Mouse (Mus musculus): ENCODE results near the gene Polr3g. TPM values are rescaled to one million over a fixed set of nuclear protein-coding genes. Genes with fewer than 3 reads are reported as not detected.
"Not testable (repeated sequence)": the region's sequence is repeated elsewhere in the genome, so short reads cannot be mapped to it uniquely, and the experiment has no call there.

Polr3g gene
- polyA plus RNA-seq, 2 experiments, result 6.5 to 11.7 TPM

DNA sequence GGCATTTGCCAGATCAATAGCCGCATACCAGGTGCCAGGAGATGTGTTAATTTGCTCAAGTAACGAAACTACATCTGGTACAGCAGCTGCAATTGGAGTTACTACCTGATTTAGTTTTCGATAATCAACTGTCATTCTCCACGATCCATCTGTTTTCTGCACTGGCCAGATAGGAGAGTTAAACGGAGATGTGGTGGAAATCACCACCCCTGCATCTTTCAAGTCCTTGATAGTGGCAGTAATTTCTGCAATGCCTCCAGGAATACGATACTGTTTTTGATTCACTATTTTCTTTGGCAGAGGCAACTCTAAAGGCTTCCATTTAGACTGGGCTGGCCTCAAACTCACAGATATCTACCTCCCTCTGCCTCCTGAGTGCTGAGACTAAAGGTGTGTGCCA lies 60.4 kb downstream of the Polr3g start:
- WGBS (ENCODE audit: insufficient replicate concordance), result 22% methylated on average over 4 of the region's 6 CpGs
- H3K4me3 ChIP-seq (ENCODE audit: insufficient read depth in 1 of 2, low read depth in 2 of 2, low read length in 2 of 2); H3K36me3 ChIP-seq (replicated peaks; ENCODE audit: control insufficient read depth, insufficient read depth, low read depth); H3K9ac ChIP-seq (replicated peaks); H3K27me3 ChIP-seq (ENCODE audit: control insufficient read depth, insufficient read depth, low read length); H3K9me3 ChIP-seq (ENCODE audit: control insufficient read depth, low read length); H3K27ac ChIP-seq: not testable (repeated sequence)
- peak; percentile 76 for TF ChIP-seq EP300 (IDR thresholded peaks at IDR 0.05; ENCODE audit: low read depth)
- ATAC-seq (ENCODE audit: insufficient read depth), result peak; percentile 41; the same call in 1 of the 2 replicates
- DNase-seq (ENCODE audit: low read depth in 3 of 3, low spot score in 3 of 3), result peak in 1 of 3 experiments; percentile 32
- Histone ChIP-seq H3K4me2 (ENCODE audit: low read depth) (peak overlapping the region; percentile 41), H3K4me1 (replicated peaks; ENCODE audit: control insufficient read depth in 2 of 2, insufficient read depth in 2 of 2, low read length in 1 of 2) (peaks cover 24 to 28% of the 10 kb centered on the region in 2 experiments)

DNA sequence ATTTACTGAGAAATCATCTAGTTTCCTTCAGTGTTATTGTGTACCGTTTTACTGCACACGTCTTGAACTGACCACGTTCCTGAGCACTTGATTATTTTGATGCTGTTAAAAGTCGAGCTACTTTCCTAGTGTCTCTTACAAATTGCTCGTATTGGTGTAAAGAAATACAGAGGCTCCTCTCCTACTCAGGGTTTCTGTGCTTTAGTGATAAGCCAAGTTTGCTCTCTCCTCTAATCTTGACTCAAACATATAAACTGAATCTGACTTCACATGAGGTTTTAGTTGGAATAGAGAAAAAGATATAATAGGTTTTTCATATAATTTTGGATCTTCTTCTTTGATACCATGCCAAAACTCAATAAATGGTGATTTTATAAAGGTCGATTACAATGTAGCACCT lies 64.5 kb downstream of the Polr3g start:
- peak overlapping the region; percentile 50 for H3K4me2 ChIP-seq (ENCODE audit: low read depth)
- peak overlapping the region; percentile 69 for H3K27ac ChIP-seq
- peak in 1 of 3 experiments; percentile 56 for DNase-seq (ENCODE audit: low read depth in 3 of 3, low spot score in 3 of 3)
- peak; percentile 38 for ATAC-seq (ENCODE audit: insufficient read depth)
- H3K36me3 ChIP-seq (replicated peaks; ENCODE audit: control insufficient read depth, insufficient read depth, low read depth), result no peaks in the 10 kb centered on the region
- TF ChIP-seq CTCF (IDR thresholded peaks at IDR 0.05; ENCODE audit: low read depth), result no peak
- peak; percentile 92 for TF ChIP-seq EP300 (IDR thresholded peaks at IDR 0.05; ENCODE audit: low read depth)
- no peaks in the 10 kb centered on the region for H3K9me3 ChIP-seq (ENCODE audit: control insufficient read depth, low read length)
- H3K9ac ChIP-seq (replicated peaks), result no peak overlapping the region
- peaks cover 53 to 55% of the 10 kb centered on the region in 2 experiments for H3K4me1 ChIP-seq (replicated peaks; ENCODE audit: control insufficient read depth in 2 of 2, insufficient read depth in 2 of 2, low read length in 1 of 2)
- H3K27me3 ChIP-seq (ENCODE audit: control insufficient read depth, insufficient read depth, low read length), result no peaks in the 10 kb centered on the region
- WGBS (ENCODE audit: insufficient replicate concordance), result 19% methylated on average over 6 of the region's 6 CpGs
- no peak overlapping the region for H3K4me3 ChIP-seq (ENCODE audit: insufficient read depth in 1 of 2, low read depth in 2 of 2, low read length in 2 of 2)

DNA sequence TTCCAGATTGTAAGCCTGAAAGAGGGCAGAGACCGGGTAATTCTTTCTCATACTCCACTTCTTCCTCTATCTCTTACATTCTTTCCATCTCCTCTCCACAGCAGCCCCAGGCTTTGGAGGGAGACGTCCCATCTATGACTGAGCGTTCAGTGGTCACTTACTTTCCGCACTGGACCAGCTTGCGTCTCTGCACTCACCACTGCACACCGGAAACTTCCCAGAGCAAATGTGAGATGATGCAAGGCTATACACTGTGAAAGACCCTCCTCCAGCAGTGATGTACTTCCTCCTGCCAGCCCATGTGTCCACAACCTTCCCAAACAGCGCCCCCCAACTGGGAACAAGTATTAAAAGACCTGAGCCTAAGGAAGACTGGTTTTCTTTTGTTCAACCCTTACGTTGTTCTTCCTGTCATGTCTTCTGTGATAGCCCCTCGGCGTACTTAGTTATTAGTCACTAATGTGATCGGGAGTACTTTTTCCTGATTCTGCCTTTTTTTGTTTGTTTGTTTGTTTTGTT lies 66.7 kb downstream of the Polr3g start:
- H3K36me3 ChIP-seq (replicated peaks; ENCODE audit: control insufficient read depth, insufficient read depth, low read depth), result no peaks in the 10 kb centered on the region
- ATAC-seq (ENCODE audit: insufficient read depth) (no peak), DNase-seq (ENCODE audit: low read depth in 3 of 3, low spot score in 3 of 3) (no peak)
- H3K4me1 ChIP-seq (replicated peaks; ENCODE audit: control insufficient read depth in 2 of 2, insufficient read depth in 2 of 2, low read length in 1 of 2), result peaks cover 50 to 55% of the 10 kb centered on the region in 2 experiments
- WGBS (ENCODE audit: insufficient replicate concordance), result 84% methylated on average over 11 of the region's 11 CpGs
- H3K27ac ChIP-seq, result no peak overlapping the region
- no peaks in the 10 kb centered on the region for H3K9me3 ChIP-seq (ENCODE audit: control insufficient read depth, low read length)
- no peaks in the 10 kb centered on the region for H3K27me3 ChIP-seq (ENCODE audit: control insufficient read depth, insufficient read depth, low read length)
- TF ChIP-seq EP300 (IDR thresholded peaks at IDR 0.05; ENCODE audit: low read depth), result no peak
- TF ChIP-seq CTCF (IDR thresholded peaks at IDR 0.05; ENCODE audit: low read depth), result no peak
- no peak overlapping the region for H3K9ac ChIP-seq (replicated peaks)
- no peak overlapping the region for H3K4me2 ChIP-seq (ENCODE audit: low read depth)
- H3K4me3 ChIP-seq (ENCODE audit: insufficient read depth in 1 of 2, low read depth in 2 of 2, low read length in 2 of 2), result no peak overlapping the region

DNA sequence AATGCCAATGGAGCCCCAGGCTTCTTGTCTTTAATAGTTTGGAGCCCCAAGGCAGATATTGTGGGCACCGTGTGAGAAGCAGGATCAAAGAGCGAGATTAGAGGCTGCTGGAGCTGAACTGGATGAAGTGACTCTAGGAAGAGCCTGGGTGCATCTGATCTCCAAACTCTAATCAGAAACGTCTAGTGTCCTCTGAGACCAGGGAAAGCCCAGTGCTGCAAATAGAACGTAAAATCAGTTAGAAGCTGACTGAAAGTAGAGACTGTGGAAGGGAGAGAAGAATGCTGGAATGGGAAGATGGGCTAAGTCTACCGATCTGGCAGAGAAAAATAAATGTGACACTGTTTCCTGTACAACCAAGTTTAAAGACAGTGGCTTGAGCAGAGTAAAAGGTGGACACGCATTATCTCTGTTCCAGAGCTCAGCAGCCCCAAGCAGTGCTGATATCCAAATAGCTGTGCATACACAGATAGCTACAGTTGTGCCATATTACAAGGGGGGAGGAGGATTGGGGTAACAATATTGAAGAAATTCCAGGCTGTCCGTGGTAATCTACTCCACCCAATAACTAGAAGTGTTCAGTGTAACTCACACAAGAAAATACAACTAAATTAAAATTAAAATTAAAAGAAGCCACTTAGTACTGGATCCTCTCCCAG lies 68.2 kb downstream of the Polr3g start:
- ATAC-seq (ENCODE audit: insufficient read depth), result peak; percentile 95
- H3K9me3 ChIP-seq (ENCODE audit: control insufficient read depth, low read length), result no peaks in the 10 kb centered on the region
- peak overlapping the region; percentile 69 for H3K4me2 ChIP-seq (ENCODE audit: low read depth)
- 12% methylated on average over 7 of the region's 7 CpGs for WGBS (ENCODE audit: insufficient replicate concordance)
- no peaks in the 10 kb centered on the region for H3K36me3 ChIP-seq (replicated peaks; ENCODE audit: control insufficient read depth, insufficient read depth, low read depth)
- H3K4me1 ChIP-seq (replicated peaks; ENCODE audit: control insufficient read depth in 2 of 2, insufficient read depth in 2 of 2, low read length in 1 of 2), result peaks cover 45 to 52% of the 10 kb centered on the region in 2 experiments
- TF ChIP-seq CTCF (IDR thresholded peaks at IDR 0.05; ENCODE audit: low read depth) (no peak), EP300 (IDR thresholded peaks at IDR 0.05; ENCODE audit: low read depth) (peak; percentile 98)
- peak overlapping the region; percentile 93 for H3K27ac ChIP-seq
- DNase-seq (ENCODE audit: low read depth in 3 of 3, low spot score in 3 of 3), result peak; percentile 64 to 75 (median 74)
- peak overlapping the region; percentile 18 to 32; a peak in 2 of 4 replicates for H3K4me3 ChIP-seq (ENCODE audit: insufficient read depth in 1 of 2, low read depth in 2 of 2, low read length in 2 of 2)
- peak overlapping the region; percentile 45; the same call in 1 of the 2 replicates for H3K9ac ChIP-seq (replicated peaks)
- H3K27me3 ChIP-seq (ENCODE audit: control insufficient read depth, insufficient read depth, low read length), result no peaks in the 10 kb centered on the region

DNA sequence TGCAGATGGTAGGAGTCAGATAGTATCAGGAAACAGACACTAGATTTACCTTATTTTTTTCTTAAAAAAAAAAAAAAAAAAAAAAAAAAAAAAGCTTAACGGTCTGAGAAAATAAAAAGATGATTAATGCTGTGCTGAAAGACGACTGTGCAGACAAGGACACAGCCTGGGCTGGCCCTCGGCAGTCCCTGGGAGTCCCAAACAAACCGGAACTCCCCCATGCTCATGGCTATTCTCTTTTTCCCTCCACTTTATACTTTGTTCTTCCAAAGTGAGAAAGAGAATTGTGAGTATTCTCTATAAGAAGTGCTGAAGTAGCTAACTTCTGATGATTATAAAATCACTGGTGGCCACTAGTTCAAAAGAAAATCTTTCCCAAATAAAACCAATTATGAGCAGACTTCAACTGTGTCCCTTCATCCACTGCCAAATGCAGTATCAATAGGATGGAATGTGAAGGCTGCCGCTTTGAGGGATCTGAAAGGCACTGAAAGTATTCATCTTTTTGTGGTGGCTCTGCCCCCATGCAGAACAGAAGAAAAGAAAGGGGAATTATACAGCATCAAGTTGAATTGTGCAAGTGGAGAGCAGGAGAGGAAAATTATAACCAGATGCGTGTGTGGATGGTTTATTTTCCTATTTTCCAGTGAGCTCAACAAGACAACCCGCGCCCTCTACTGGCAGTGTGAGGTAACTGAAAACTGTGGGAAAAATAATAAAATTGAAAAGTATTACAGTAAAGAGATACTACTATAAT lies 69.3 kb downstream of the Polr3g start:
- peak overlapping the region; percentile 69 for H3K4me2 ChIP-seq (ENCODE audit: low read depth)
- H3K27me3 ChIP-seq (ENCODE audit: control insufficient read depth, insufficient read depth, low read length), result no peaks in the 10 kb centered on the region
- peak; percentile 79 for TF ChIP-seq CTCF (IDR thresholded peaks at IDR 0.05; ENCODE audit: low read depth)
- no peak for TF ChIP-seq EP300 (IDR thresholded peaks at IDR 0.05; ENCODE audit: low read depth)
- H3K36me3 ChIP-seq (replicated peaks; ENCODE audit: control insufficient read depth, insufficient read depth, low read depth), result no peaks in the 10 kb centered on the region
- no peak overlapping the region for H3K27ac ChIP-seq
- WGBS (ENCODE audit: insufficient replicate concordance), result 23% methylated on average over 8 of the region's 8 CpGs
- peaks cover 39 to 44% of the 10 kb centered on the region in 2 experiments for H3K4me1 ChIP-seq (replicated peaks; ENCODE audit: control insufficient read depth in 2 of 2, insufficient read depth in 2 of 2, low read length in 1 of 2)
- H3K9me3 ChIP-seq (ENCODE audit: control insufficient read depth, low read length), result no peaks in the 10 kb centered on the region
- peak in 1 of 3 experiments; percentile 59 for DNase-seq (ENCODE audit: low read depth in 3 of 3, low spot score in 3 of 3)
- H3K9ac ChIP-seq (replicated peaks), result no peak overlapping the region
- no peak overlapping the region for H3K4me3 ChIP-seq (ENCODE audit: insufficient read depth in 1 of 2, low read depth in 2 of 2, low read length in 2 of 2)
- no peak for ATAC-seq (ENCODE audit: insufficient read depth)

All from liver, embryonic 14.5 days (tissue).